Mouse (Mus musculus) brain, embryonic 14.5 days (tissue): Measurements from ENCODE around the gene Aldh1l1.

Experiments
- CTCF ChIP-seq: fragments of 200-500 bp; IDR thresholded peaks from 2 replicates; pipeline ENCODE4 v1.5.1; 2012; ENCODE audit warnings: inconsistent platforms, mild to moderate bottlenecking, moderate library complexity, borderline replicate concordance; ENCODE audit not compliant: insufficient read depth, insufficient read length; ENCODE audit errors: extremely low read depth
- POLR2A ChIP-seq: fragments of 200-500 bp; IDR thresholded peaks from 2 replicates; pipeline ENCODE4 v1.6.1; 2012; ENCODE audit warnings: mild to moderate bottlenecking, inconsistent platforms, borderline replicate concordance; ENCODE audit not compliant: poor library complexity, insufficient read depth, insufficient read length, severe bottlenecking; ENCODE audit errors: extremely low read depth

DNA sequence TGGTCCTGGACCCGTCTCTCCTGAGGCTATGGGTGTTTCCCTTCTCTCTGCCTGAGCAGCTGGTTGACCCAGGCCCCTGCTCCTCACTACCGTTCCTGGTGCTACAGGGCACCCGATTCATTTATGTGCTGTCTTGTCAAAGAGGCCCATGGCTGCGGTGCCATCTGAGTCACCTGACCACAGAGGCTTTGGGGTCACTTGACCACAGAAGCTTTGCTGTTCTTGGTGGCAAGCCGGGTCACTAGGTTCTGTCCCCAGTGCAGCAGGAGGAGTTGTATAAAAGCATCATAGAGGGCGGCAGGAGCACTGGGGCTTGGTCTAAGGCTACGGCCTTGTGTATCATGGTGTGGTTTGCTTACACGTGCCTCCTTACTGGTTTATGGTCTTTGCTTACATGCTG, 127.0 kb downstream of the Aldh1l1 start:
- TF ChIP-seq CTCF = no peak
- TF ChIP-seq POLR2A = no peak
